Mouse (Mus musculus): ENCODE results near the gene Slc25a14.

- TF ChIP-seq CEBPB (IDR thresholded peaks at IDR 0.05; ENCODE audit: insufficient read depth, poor library complexity, severe bottlenecking) (no peak), POLR2A (IDR thresholded peaks at IDR 0.05; ENCODE audit: insufficient read length, low read depth) (no peak), MYOG (IDR thresholded peaks at IDR 0.05; ENCODE audit: control insufficient read depth in 1 of 3, insufficient read depth in 1 of 3, insufficient read length in 2 of 3, low read depth in 2 of 3) (no peak), USF1 (IDR thresholded peaks at IDR 0.05; ENCODE audit: low read depth) (no peak), MYOD1 (IDR thresholded peaks at IDR 0.05; ENCODE audit: control insufficient read depth in 1 of 3, insufficient read length in 2 of 3, low read depth in 2 of 3) (no peak), E2F4 (IDR thresholded peaks at IDR 0.05; ENCODE audit: insufficient read depth) (no peak), TCF3 (IDR thresholded peaks at IDR 0.05; ENCODE audit: insufficient read length, low read depth) (no peak), SRF (IDR thresholded peaks at IDR 0.05; ENCODE audit: control insufficient read depth, insufficient read length, low read depth) (no peak), TCF12 (IDR thresholded peaks at IDR 0.05; ENCODE audit: insufficient read depth, poor library complexity, severe bottlenecking) (no peak), MAX (IDR thresholded peaks at IDR 0.05; ENCODE audit: low read depth) (no peak), POLR2AphosphoS2 (IDR thresholded peaks at IDR 0.05; ENCODE audit: insufficient read length, low read depth) (no peak)
These were observed 71.2 kb downstream of the Slc25a14 start for GRCm38 (mm10) chrX:48694460-48694859.

All from myocyte (in vitro differentiated cells).